Mouse (Mus musculus): ENCODE data around the gene Nkx6-2.

GRCm38 (mm10) chr7:139591311-139591710 is 8.7 kb upstream of the Nkx6-2 start:
- TF ChIP-seq CTCF (IDR thresholded peaks at IDR 0.05; ENCODE audit: low read depth), result no peak
- TF ChIP-seq EP300 (IDR thresholded peaks at IDR 0.05; ENCODE audit: low read depth), result no peak
